Mouse (Mus musculus) CH12.LX (cell line): Measurements from ENCODE around the gene Shc2. TPM values are rescaled to one million over a fixed set of nuclear protein-coding genes. Genes with fewer than 3 reads are reported as not detected.

Source experiments
- DNase-seq: peaks from one replicate; pipeline ENCODE4 v3.0.0-alpha.2; 2013; ENCODE audit errors: extremely low read depth
- H3K27ac ChIP-seq: 2 replicates; pipeline ENCODE4 v1.5.1; 2012; ENCODE audit warnings: low read depth, mild to moderate bottlenecking, control low read depth, moderate library complexity; ENCODE audit not compliant: insufficient read depth
- H3K27me3 ChIP-seq: replicated peaks from 2 replicates; pipeline ENCODE3; 2012; ENCODE audit warnings: inconsistent platforms
- H3K36me3 ChIP-seq, 2 experiments: replicated peaks in 1 of 2; 2 replicates each; pipeline versions ENCODE3 to v1.6.1; 2012; ENCODE audit warnings: inconsistent platforms in 1 of 2, low read length in 1 of 2, mild to moderate bottlenecking in 1 of 2, mixed read lengths in 1 of 2, moderate library complexity in 1 of 2; ENCODE audit not compliant: control insufficient read depth in 1 of 2, insufficient read depth in 1 of 2
- H3K4me1 ChIP-seq, 2 experiments: 2 replicates each; pipeline ENCODE4 v1.6.1; 2012; ENCODE audit warnings: inconsistent platforms in 1 of 2, moderate library complexity in 1 of 2; ENCODE audit not compliant: insufficient read depth in 2 of 2, control insufficient read depth in 1 of 2
- H3K4me2 ChIP-seq: 2 replicates; pipeline ENCODE4 v1.6.1; 2012; ENCODE audit warnings: low read depth, mild to moderate bottlenecking, control low read depth; ENCODE audit not compliant: poor library complexity, insufficient read depth, severe bottlenecking
- H3K4me3 ChIP-seq, 3 experiments: fragments of 150-350 bp in 1 of 3; sonication (generic) in 1 of 3; replicated peaks in 1 of 3; 2 replicates each; pipeline versions ENCODE3 to v1.5.1; 2011 to 2012; ENCODE audit warnings: low read depth in 2 of 3, low read length in 2 of 3, mild to moderate bottlenecking in 2 of 3, moderate library complexity in 2 of 3, control low read depth in 1 of 3, improper control_type of control experiment in 1 of 3, inconsistent platforms in 1 of 3, mixed read lengths in 1 of 3; ENCODE audit not compliant: poor library complexity in 1 of 3
- H3K79me2 ChIP-seq: replicated peaks from 2 replicates; pipeline ENCODE4 v1.6.1; 2012; ENCODE audit warnings: mild to moderate bottlenecking, moderate library complexity; ENCODE audit not compliant: control insufficient read depth, poor library complexity, insufficient read depth, severe bottlenecking; ENCODE audit errors: extremely low read depth
- H3K9ac ChIP-seq: 2 replicates; pipeline ENCODE4 v1.6.1; 2012; ENCODE audit warnings: low read depth, mild to moderate bottlenecking, control low read depth, moderate library complexity; ENCODE audit not compliant: insufficient read depth
- H3K9me3 ChIP-seq: replicated peaks from 2 replicates; pipeline ENCODE3; 2012; ENCODE audit warnings: low read length, inconsistent platforms, mixed read lengths
- BHLHE40 ChIP-seq: IDR thresholded peaks from 2 replicates; pipeline ENCODE4 v1.6.1; 2011; ENCODE audit warnings: mild to moderate bottlenecking, low read depth, low read length, improper control_type of control experiment
- CHD2 ChIP-seq: IDR thresholded peaks from 2 replicates; pipeline ENCODE4 v1.6.1; 2011; ENCODE audit warnings: low read length, improper control_type of control experiment
- E2F4 ChIP-seq: IDR thresholded peaks from 2 replicates; pipeline ENCODE4 v1.6.1; 2011; ENCODE audit warnings: low read depth, low read length, improper control_type of control experiment; ENCODE audit not compliant: insufficient replicate concordance
- HCFC1 ChIP-seq: IDR thresholded peaks from 2 replicates; pipeline ENCODE4 v1.6.1; 2012; ENCODE audit warnings: low read depth, mild to moderate bottlenecking, inconsistent platforms, low read length, improper control_type of control experiment
- JUN ChIP-seq: IDR thresholded peaks from 2 replicates; pipeline ENCODE4 v1.6.1; 2011; ENCODE audit warnings: low read depth, mild to moderate bottlenecking, low read length, improper control_type of control experiment, moderate library complexity; ENCODE audit not compliant: insufficient read depth
- JUND ChIP-seq: conservative IDR thresholded peaks from 2 replicates; pipeline ENCODE4 v1.6.1; 2011; ENCODE audit warnings: low read depth, low read length, improper control_type of control experiment
- MAZ ChIP-seq: IDR thresholded peaks from 2 replicates; pipeline ENCODE4 v1.6.1; 2012; ENCODE audit warnings: low read depth, mild to moderate bottlenecking, inconsistent platforms, low read length, improper control_type of control experiment, moderate library complexity
- NELFE ChIP-seq: IDR thresholded peaks from 2 replicates; pipeline ENCODE4 v1.6.1; 2011; ENCODE audit warnings: low read depth, low read length, improper control_type of control experiment
- NRF1 ChIP-seq: IDR thresholded peaks from 2 replicates; pipeline ENCODE4 v1.6.1; 2014; ENCODE audit warnings: low read depth, mild to moderate bottlenecking, inconsistent platforms, low read length, improper control_type of control experiment, moderate library complexity
- POLR2A ChIP-seq: IDR thresholded peaks from 2 replicates; pipeline ENCODE4 v1.6.1; 2011; ENCODE audit warnings: low read depth, mild to moderate bottlenecking, improper control_type of control experiment, low read length
- TCF12 ChIP-seq: IDR thresholded peaks from 2 replicates; pipeline ENCODE4 v1.6.1; 2014; ENCODE audit warnings: low read depth, mild to moderate bottlenecking, inconsistent platforms, low read length, improper control_type of control experiment
- UBTF ChIP-seq: IDR thresholded peaks from 2 replicates; pipeline ENCODE4 v1.6.1; 2012; ENCODE audit warnings: low read depth, mild to moderate bottlenecking, inconsistent platforms, low read length, improper control_type of control experiment, moderate library complexity
- USF1 ChIP-seq: IDR thresholded peaks from 2 replicates; pipeline ENCODE4 v1.6.1; 2014; ENCODE audit warnings: low read depth, mild to moderate bottlenecking, inconsistent platforms, low read length, improper control_type of control experiment
- dilution Hi-C: fragments of 300-500 bp; cut with MboI; formaldehyde crosslinking; loops from 2 replicates; pipeline ENCODE4 v1.14.3; 2020; ENCODE audit warnings: low sequenced_read_pairs; ENCODE audit not compliant: extremely low pct_unique_long_range_greater_than_20kb, extremely low pct_ligation_motif_present
- in situ Hi-C: fragments of 300-500 bp; cut with MboI; formaldehyde crosslinking; loops from 3 replicates; pipeline ENCODE4 v1.14.3; 2019; ENCODE audit warnings: low sequenced_read_pairs, low pct_ligation_motif_present, low pct_unique_long_range_greater_than_20kb, mixed read lengths
- polyA plus RNA-seq: library from polyadenylated mRNA; unstranded; fragments of >175 nt; gene quantifications from 2 replicates; pipeline ENCODE4 v1.2.1, GENCODE M21; 2012; ENCODE audit warnings: low read depth; ENCODE audit not compliant: insufficient read length
- total RNA-seq, 2 experiments: library from RNA; depleted of rRNA; stranded (reverse); fragments of 300-350 nt in 1 of 2; fragments of >200 nt in 1 of 2; gene quantifications; 2 replicates each; pipeline ENCODE4 v1.2.3; 2012 to 2014

Shc2 gene
- total and polyA plus RNA-seq, 3 experiments: not detected

DNA sequence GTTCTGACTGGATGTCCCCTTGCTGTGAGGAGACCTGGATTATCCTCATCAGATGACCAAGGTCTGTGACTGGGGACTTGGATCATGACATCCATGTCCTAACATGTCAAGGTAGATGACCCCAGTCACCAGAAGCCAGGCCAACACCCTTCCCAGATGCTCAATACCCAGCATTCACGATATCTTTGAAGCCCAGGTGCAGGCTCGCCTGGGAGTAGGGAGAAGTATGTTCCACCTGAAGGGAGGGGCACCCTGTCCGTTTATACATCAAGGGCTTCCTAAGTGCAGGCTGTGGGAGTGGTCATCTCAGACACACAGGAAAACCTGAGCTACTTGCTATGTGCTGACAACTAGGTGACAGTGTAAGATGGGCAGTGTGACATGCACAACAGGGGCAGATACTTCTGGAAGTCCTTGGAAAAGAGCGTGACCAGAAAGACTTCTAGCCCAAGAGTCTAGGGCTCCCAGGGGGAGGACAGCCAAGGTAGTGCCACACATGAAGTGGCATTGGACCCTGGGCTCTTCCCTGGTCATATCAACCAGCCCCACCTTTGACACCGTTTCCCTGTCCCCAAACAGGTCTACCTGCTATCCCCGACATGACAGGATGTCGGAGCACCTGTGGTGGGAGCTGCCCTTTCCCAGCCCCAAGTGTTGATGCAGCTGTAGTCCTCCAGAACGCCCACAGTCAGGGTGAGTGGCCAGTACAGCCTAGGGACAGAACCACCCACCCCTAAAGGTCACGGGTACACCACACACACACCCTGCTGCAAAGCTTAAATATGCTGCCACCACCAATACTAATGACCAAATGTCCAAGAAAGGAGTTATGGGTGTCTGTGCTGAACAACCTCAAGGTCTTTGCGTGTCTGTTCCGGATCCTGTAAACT lies 43.1 kb upstream of the Shc2 start:
- in situ Hi-C loops: no loop called here

DNA sequence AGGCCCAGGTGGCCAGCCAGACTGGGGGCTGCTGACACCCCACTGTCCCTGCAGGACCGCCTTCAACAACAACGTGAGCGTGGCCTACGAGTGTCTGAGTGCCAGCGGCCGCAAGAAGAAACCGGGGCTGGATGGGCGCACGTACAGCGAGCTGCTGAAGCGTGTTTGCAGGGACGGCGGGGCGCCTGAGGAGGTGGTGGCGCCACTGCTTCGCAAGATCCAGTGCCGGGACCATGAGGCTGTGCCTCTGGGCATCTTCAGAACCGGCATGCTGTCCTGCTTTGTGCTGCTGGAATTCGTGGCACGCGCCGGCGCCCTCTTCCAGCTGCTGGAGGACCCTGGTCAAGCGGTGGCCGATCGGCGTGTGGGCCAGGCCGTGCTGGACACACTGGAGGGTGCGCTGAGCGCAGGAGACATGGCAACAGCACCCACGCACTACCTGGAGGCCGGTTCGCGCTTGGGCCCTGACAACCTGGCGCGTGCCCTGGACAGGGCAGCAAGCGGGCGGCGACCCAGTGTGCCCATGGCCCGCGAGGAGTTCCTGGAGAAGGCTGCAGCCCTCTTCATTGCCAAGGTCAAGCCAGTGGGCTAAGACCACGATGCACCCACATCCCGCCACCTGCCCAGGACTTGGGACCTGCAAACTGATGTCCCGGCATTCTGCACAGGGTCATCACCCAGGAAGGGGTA lies 37.8 kb upstream of the Shc2 start:
- Histone ChIP-seq H3K9ac (no peak overlapping the region), H3K27me3 (no peaks in the 10 kb centered on the region), H3K4me2 (no peak overlapping the region), H3K4me3 (no peak overlapping the region), H3K27ac (no peak overlapping the region), H3K79me2 (0 out of 2 replicates have a peak, but pooled peaks cover 2% of the 10 kb centered on the region), H3K36me3 (peaks cover 12 to 40% of the 10 kb centered on the region in 2 experiments), H3K4me1 (peaks cover 10 to 25% of the 10 kb centered on the region in 2 experiments), H3K9me3 (peaks cover 2% of the 10 kb centered on the region)
- TF ChIP-seq CHD2 (no peak), TCF12 (no peak), UBTF (no peak), HCFC1 (no peak)
- dilution Hi-C loops: no loop called here
- no peak for DNase-seq
- in situ Hi-C loops: no loop called here

More for the DNA sequence above, 43.1 kb upstream of the Shc2 start:
- Histone ChIP-seq H3K4me2 (peak overlapping the region; percentile 65), H3K4me1 (peaks cover 24 to 35% of the 10 kb centered on the region in 2 experiments), H3K79me2 (peaks cover 31% of the 10 kb centered on the region), H3K9me3 (peaks cover 2% of the 10 kb centered on the region), H3K4me3 (peak overlapping the region; percentile 55 to 93 (median 75)), H3K36me3 (peaks cover 14 to 36% of the 10 kb centered on the region in 2 experiments), H3K27me3 (no peaks in the 10 kb centered on the region), H3K9ac (peak overlapping the region; percentile 52), H3K27ac (no peak overlapping the region)
- TF ChIP-seq POLR2A (no peak), JUN (no peak), E2F4 (no peak), BHLHE40 (no peak), USF1 (no peak), JUND (no peak), NRF1 (no peak), NELFE (no peak), MAZ (no peak)
- dilution Hi-C loops: no loop called here
- no peak for DNase-seq
